Mouse (Mus musculus) heart, postnatal 0 days (tissue): ENCODE data around the gene Card10. TPM values are rescaled to one million over a fixed set of nuclear protein-coding genes. Genes with fewer than 3 reads are reported as not detected.

Experiments
- ATAC-seq: fragments of 200-750 bp; cut with Nextera tagmentation; 2 replicates; pipeline ENCODE4 v1.8.0; 2017; ENCODE audit warnings: low read depth, moderate number of reproducible peaks, moderate library complexity; ENCODE audit not compliant: insufficient read depth
- DNase-seq: peaks from one replicate; pipeline ENCODE4 v3.0.0-alpha.2; 2016; ENCODE audit warnings: low spot score
- H3K27ac ChIP-seq: fragments of 300-500 bp; sonication (generic); 2 replicates; pipeline ENCODE4 v1.5.1; 2014; ENCODE audit warnings: low read depth, mild to moderate bottlenecking
- H3K27me3 ChIP-seq: fragments of 300-500 bp; sonication (generic); 2 replicates; pipeline ENCODE4 v1.6.1; 2014; ENCODE audit warnings: low read length, mixed read lengths; ENCODE audit not compliant: control insufficient read depth, insufficient read depth
- H3K36me3 ChIP-seq: fragments of 300-500 bp; sonication (generic); replicated peaks from 2 replicates; pipeline ENCODE4 v1.6.1; 2014; ENCODE audit warnings: low read length, mixed read lengths; ENCODE audit not compliant: control insufficient read depth, insufficient read depth
- H3K4me1 ChIP-seq: fragments of 300-500 bp; sonication (generic); 2 replicates; pipeline ENCODE4 v1.6.1; 2014; ENCODE audit warnings: antibody characterized with exemption; ENCODE audit not compliant: control insufficient read depth, insufficient read depth
- H3K4me2 ChIP-seq: fragments of 300-500 bp; sonication (generic); 2 replicates; pipeline ENCODE4 v1.6.1; 2014; ENCODE audit warnings: low read depth, mild to moderate bottlenecking, low read length, moderate library complexity
- H3K4me3 ChIP-seq: fragments of 300-500 bp; sonication (generic); 2 replicates; pipeline ENCODE4 v1.5.1; 2014; ENCODE audit warnings: low read depth, low read length
- H3K9ac ChIP-seq: fragments of 300-500 bp; sonication (generic); replicated peaks from 2 replicates; pipeline ENCODE4 v1.6.1; 2014; ENCODE audit warnings: low read depth, low read length, mixed read lengths
- H3K9me3 ChIP-seq: fragments of 300-500 bp; sonication (generic); replicated peaks from 2 replicates; pipeline ENCODE4 v1.6.1; 2016; ENCODE audit warnings: low read length; ENCODE audit not compliant: control insufficient read depth
- CTCF ChIP-seq: IDR thresholded peaks from 2 replicates; pipeline ENCODE4 v1.5.1; 2016; ENCODE audit warnings: antibody characterized with exemption, control low read depth, low read depth
- EP300 ChIP-seq: IDR thresholded peaks from 2 replicates; pipeline ENCODE4 v1.6.1; 2016; ENCODE audit warnings: antibody characterized with exemption, low read depth
- WGBS: fragments of 180-500 bp; shearing (Covaris S2); extraction: QIAGEN DNeasy Blood & Tissue Kit; methylation state at CpG from one replicate; pipeline ENCODE4 v1.1.7; 2014; 5-methylcytosine and 5-hydroxymethylcytosine counted together
- polyA plus RNA-seq: library from polyadenylated mRNA; unstranded; fragments of >200 nt; fragmentation: Nextera tagmentation; extraction: Ambion mirVana; gene quantifications from 2 replicates; pipeline ENCODE4 v1.2.1, GENCODE M21; 2015
- total RNA-seq: library from RNA; depleted of rRNA; stranded (reverse); fragments of >200 nt; gene quantifications from 2 replicates; pipeline ENCODE4 v1.2.3, GENCODE M21; 2014; ENCODE audit warnings: low replicate concordance; rRNA removed

Gene Card10
- total and polyA plus RNA-seq, 2 experiments from 2014 or later = 4.6 to 6.4 TPM

DNA sequence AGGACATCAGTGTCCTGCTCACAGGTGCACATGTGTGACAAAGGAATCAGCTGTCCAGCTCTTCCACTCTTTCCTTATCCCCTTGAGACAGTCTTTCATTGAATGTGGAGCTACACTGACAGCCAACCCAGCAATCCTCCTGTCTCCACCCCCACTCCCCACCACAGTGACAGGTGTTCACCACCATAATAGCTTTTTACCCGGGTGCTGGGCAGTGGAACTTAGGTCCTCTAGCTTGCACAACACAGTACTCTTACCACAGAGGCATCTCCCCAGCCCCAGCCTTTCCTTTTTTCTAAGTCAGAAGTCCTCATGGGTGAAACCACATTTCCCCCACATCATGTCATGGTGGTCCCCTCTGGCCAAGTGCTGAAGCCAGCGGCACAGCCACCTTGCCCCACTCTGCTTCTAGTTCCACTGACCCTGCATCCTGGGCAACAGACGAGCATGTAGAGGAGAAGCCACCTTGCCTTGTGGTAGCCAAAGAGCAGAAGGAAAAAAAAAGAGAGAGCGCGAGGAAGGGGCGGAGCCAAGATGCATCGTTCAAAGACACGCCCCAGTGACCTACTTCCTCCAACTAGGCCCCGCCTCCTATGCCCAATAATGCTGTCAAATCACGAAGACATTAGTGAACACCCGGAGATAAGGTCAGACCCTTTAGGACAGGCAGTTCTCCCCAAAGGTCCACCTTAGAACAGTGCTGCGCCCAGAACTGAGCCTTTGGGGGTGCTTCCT is 72.4 kb downstream of the Card10 start:
- TF ChIP-seq EP300 = no peak
- no peak for TF ChIP-seq CTCF
- no peak for DNase-seq
- 65% methylated on average over 12 of the region's 12 CpGs for WGBS

DNA sequence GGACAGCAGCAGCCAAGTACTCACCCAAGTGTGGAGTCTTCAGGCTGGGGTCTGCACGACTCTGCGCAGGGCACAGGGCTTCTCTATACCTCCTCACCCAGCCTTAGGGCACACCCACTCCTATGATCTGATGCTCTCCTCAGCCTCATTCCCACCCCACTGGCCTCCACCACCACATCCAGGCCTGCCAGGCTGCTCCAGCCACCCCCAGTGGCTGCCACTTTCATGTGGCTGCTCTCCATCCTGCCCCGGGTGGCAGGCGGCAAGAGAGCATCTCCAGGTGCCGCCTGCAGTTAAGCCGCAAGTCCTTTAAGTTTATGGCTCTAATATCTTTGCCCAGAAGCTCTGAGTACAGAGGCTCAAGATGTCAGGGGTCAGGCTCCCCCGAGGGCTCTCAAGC is 76.1 kb downstream of the Card10 start:
- ATAC-seq = no peak
- TF ChIP-seq EP300 = no peak
- TF ChIP-seq CTCF = no peak

More for the DNA sequence above, 72.4 kb downstream of the Card10 start:
- no peak for ATAC-seq
- H3K9ac ChIP-seq = no peak overlapping the region
- H3K27me3 ChIP-seq = peaks cover 10% of the 10 kb centered on the region; the same call in 1 of the 2 replicates
- no peak overlapping the region for H3K4me2 ChIP-seq
- H3K4me1 ChIP-seq = no peaks in the 10 kb centered on the region
- H3K36me3 ChIP-seq = no peaks in the 10 kb centered on the region
- no peaks in the 10 kb centered on the region for H3K9me3 ChIP-seq
- no peak overlapping the region for H3K4me3 ChIP-seq
- H3K27ac ChIP-seq = no peak overlapping the region

More for the DNA sequence above, 76.1 kb downstream of the Card10 start:
- Histone ChIP-seq H3K36me3 (no peaks in the 10 kb centered on the region), H3K4me2 (no peak overlapping the region), H3K4me1 (no peaks in the 10 kb centered on the region), H3K9ac (no peak overlapping the region), H3K9me3 (no peaks in the 10 kb centered on the region), H3K4me3 (no peak overlapping the region), H3K27me3 (peaks cover 20% of the 10 kb centered on the region), H3K27ac (no peak overlapping the region)
- WGBS = 60% methylated on average over 7 of the region's 7 CpGs
- no peak for DNase-seq

Other genes with a start within 250 kb of the Card10 start
- 3.1 and 6.5 TPM in 2 replicates for gene Rac2, start 230.3 kb downstream of the Card10 start, total RNA-seq
- gene Rac2, start 230.3 kb downstream of the Card10 start, polyA plus RNA-seq = 4.0 and 5.6 TPM in 2 replicates
- 4.3 and 6.0 TPM in 2 replicates for gene Cyth4, start 206.0 kb downstream of the Card10 start, total RNA-seq
- 2.8 and 3.1 TPM in 2 replicates for gene Cyth4, start 206.0 kb downstream of the Card10 start, polyA plus RNA-seq
- 0.12 and 0.19 TPM in 2 replicates for gene Elfn2, start 84.3 kb downstream of the Card10 start, total RNA-seq
- 0.05 and 0.11 TPM in 2 replicates for gene Elfn2, start 84.3 kb downstream of the Card10 start, polyA plus RNA-seq
- 12.9 and 13.1 TPM in 2 replicates for gene Mfng, start 29.6 kb downstream of the Card10 start, total RNA-seq
- 13.0 and 13.4 TPM in 2 replicates for gene Mfng, start 29.6 kb downstream of the Card10 start, polyA plus RNA-seq
- 44.7 and 52.5 TPM in 2 replicates for gene Cdc42ep1, start 39.6 kb upstream of the Card10 start, total RNA-seq
- gene Cdc42ep1, start 39.6 kb upstream of the Card10 start, polyA plus RNA-seq = 27.1 and 27.4 TPM in 2 replicates
- 4.6 TPM in 1 of 2 replicates, not detected in the other for gene Lgals2, start 52.5 kb upstream of the Card10 start, total RNA-seq
- 0.27 and 0.36 TPM in 2 replicates for gene Lgals2, start 52.5 kb upstream of the Card10 start, polyA plus RNA-seq
- 32.4 and 40.5 TPM in 2 replicates for gene Gga1, start 74.1 kb upstream of the Card10 start, total RNA-seq
- gene Gga1, start 74.1 kb upstream of the Card10 start, polyA plus RNA-seq = 30.1 and 32.4 TPM in 2 replicates
- gene Gm49510, start 96.6 kb upstream of the Card10 start, total RNA-seq = 0.73 TPM in 1 of 2 replicates, not detected in the other
- 0.08 and 0.18 TPM in 2 replicates for gene Gm49510, start 96.6 kb upstream of the Card10 start, polyA plus RNA-seq
- gene Sh3bp1, start 96.7 kb upstream of the Card10 start, total RNA-seq = 9.8 and 11.7 TPM in 2 replicates
- gene Sh3bp1, start 96.7 kb upstream of the Card10 start, polyA plus RNA-seq = 6.4 and 7.0 TPM in 2 replicates
- gene Pdxp, start 110.9 kb upstream of the Card10 start, total RNA-seq = 25.8 and 46.0 TPM in 2 replicates
- gene Pdxp, start 110.9 kb upstream of the Card10 start, polyA plus RNA-seq = 7.7 and 8.3 TPM in 2 replicates
- gene Lgals1, start 123.7 kb upstream of the Card10 start, total RNA-seq = 460 and 709 TPM in 2 replicates
- 800 and 870 TPM in 2 replicates for gene Lgals1, start 123.7 kb upstream of the Card10 start, polyA plus RNA-seq
- 3.4 TPM in 1 of 2 replicates, not detected in the other for gene Nol12, start 131.9 kb upstream of the Card10 start, total RNA-seq
- gene Nol12, start 131.9 kb upstream of the Card10 start, polyA plus RNA-seq = 23.3 TPM in 2 replicates
- gene Triobp, start 144.7 kb upstream of the Card10 start, total RNA-seq = 45.3 and 80.0 TPM in 2 replicates
- 19.1 and 20.0 TPM in 2 replicates for gene Triobp, start 144.7 kb upstream of the Card10 start, polyA plus RNA-seq
- gene H1f0, start 225.4 kb upstream of the Card10 start, total RNA-seq = 318 and 358 TPM in 2 replicates
- 210 and 229 TPM in 2 replicates for gene H1f0, start 225.4 kb upstream of the Card10 start, polyA plus RNA-seq
- gene Galr3, start 238.8 kb upstream of the Card10 start, total RNA-seq = not detected in 2 replicates
- gene Galr3, start 238.8 kb upstream of the Card10 start, polyA plus RNA-seq = not detected in 2 replicates